Mouse (Mus musculus) embryonic facial prominence, embryonic 13.5 days (tissue): Measurements from ENCODE around the gene Adgrl1. TPM values are rescaled to one million over a fixed set of nuclear protein-coding genes. Genes with fewer than 3 reads are reported as not detected.

ENCODE experiments used
- ATAC-seq: fragments of 200-750 bp; cut with Nextera tagmentation; 2 replicates; pipeline ENCODE4 v1.8.0; 2017; ENCODE audit warnings: low read depth; ENCODE audit not compliant: insufficient number of reproducible peaks, insufficient read depth, low FRiP score, low TSS enrichment
- H3K27ac ChIP-seq: fragments of 300-500 bp; sonication (generic); 2 replicates; pipeline ENCODE4 v1.5.1; 2015; ENCODE audit warnings: moderate library complexity, mild to moderate bottlenecking, inconsistent platforms
- H3K27me3 ChIP-seq: fragments of 300-500 bp; sonication (generic); 2 replicates; pipeline ENCODE4 v1.6.1; 2015; ENCODE audit warnings: mild to moderate bottlenecking, inconsistent platforms
- H3K36me3 ChIP-seq: fragments of 300-500 bp; sonication (generic); 2 replicates; pipeline ENCODE4 v1.6.1; 2015; ENCODE audit warnings: mild to moderate bottlenecking, inconsistent platforms
- H3K4me1 ChIP-seq: fragments of 300-500 bp; sonication (generic); 2 replicates; pipeline ENCODE4 v1.6.1; 2015; ENCODE audit warnings: inconsistent platforms
- H3K4me2 ChIP-seq: fragments of 300-500 bp; sonication (generic); 2 replicates; pipeline ENCODE4 v1.6.1; 2015; ENCODE audit warnings: moderate library complexity, mild to moderate bottlenecking, inconsistent platforms
- H3K4me3 ChIP-seq: fragments of 300-500 bp; sonication (generic); 2 replicates; pipeline ENCODE4 v1.5.1; 2015; ENCODE audit warnings: mild to moderate bottlenecking, inconsistent platforms
- H3K9ac ChIP-seq: fragments of 300-500 bp; sonication (generic); 2 replicates; pipeline ENCODE4 v1.6.1; 2015; ENCODE audit warnings: mild to moderate bottlenecking, inconsistent platforms
- H3K9me3 ChIP-seq: fragments of 300-500 bp; sonication (generic); 2 replicates; pipeline ENCODE4 v1.6.1; 2016; ENCODE audit warnings: inconsistent platforms
- WGBS: fragments of 180-500 bp; shearing (Covaris S2); methylation state at CpG from one replicate; pipeline ENCODE4 v1.1.7; 2015; ENCODE audit warnings: mixed read lengths; 5-methylcytosine and 5-hydroxymethylcytosine counted together
- polyA plus RNA-seq: library from polyadenylated mRNA; unstranded; fragments of >200 nt; fragmentation: Nextera tagmentation; extraction: Ambion mirVana; gene quantifications from 2 replicates; pipeline ENCODE4 v1.2.1, GENCODE M21; 2015

Gene Adgrl1
- polyA plus RNA-seq, 1 experiment from 2014 or later, result 31.6 TPM

DNA sequence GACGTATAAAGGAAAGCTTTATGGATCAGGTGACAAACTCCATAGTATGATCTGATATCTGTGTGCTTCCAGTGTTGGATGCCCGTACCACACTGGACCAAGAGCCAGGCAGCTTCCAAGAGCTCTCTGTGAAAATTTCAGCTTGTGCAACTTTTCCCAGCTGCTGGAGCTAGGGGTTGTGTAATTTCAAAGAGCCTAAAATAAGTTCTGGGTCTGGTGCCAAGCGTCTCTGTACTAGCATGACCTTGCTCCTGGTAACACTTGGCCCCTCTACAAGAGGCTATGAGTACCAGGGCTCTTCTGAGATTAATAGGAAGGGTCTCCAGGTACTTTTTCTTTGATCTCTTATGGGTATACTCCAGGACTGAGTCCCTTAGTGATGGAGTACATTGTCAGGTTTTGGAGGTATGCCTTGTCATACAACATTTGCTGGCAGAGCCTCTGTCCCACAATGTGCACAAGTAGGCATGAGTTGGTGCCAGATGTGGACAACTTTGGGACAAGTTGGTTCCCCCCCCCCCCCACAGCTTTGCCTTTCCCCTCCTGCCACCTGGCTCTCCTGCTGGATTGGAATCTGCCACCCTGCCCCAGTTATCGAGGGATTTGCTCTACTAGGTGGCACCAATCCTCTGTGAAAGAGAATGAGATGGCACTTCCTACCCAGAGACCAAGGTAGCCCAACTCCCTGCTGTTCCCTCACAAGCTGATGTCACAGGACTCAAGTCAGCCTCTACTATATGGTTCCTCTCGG, 64.3 kb downstream of the Adgrl1 start:
- H3K4me2 ChIP-seq, result no peak overlapping the region
- H3K27ac ChIP-seq, result no peak overlapping the region
- no peaks in the 10 kb centered on the region for H3K9me3 ChIP-seq
- H3K4me1 ChIP-seq, result no peaks in the 10 kb centered on the region
- no peak for ATAC-seq
- H3K27me3 ChIP-seq, result no peaks in the 10 kb centered on the region
- no peak overlapping the region for H3K9ac ChIP-seq
- no peak overlapping the region for H3K4me3 ChIP-seq
- WGBS, result 92% methylated on average over 5 of the region's 5 CpGs
- peaks cover 30% of the 10 kb centered on the region for H3K36me3 ChIP-seq

DNA sequence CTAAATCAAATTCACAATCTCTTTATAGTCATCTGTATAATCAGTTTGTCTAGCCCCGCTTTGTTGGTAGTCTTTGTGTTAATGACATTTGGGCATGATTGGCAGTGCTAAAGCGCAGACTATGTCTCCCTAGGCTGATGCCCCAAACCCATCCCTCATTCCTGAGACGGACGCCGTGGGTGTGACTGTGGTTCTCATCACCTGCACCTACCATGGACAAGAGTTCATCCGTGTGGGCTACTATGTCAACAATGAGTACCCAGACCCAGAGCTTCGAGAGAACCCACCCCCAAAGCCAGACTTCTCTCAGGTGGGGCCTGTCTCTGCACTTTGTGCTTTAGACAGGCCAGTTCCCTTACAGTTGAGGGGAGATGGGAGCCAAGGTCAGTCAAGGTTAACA, 67.8 kb downstream of the Adgrl1 start:
- Histone ChIP-seq H3K27ac (no peak overlapping the region), H3K4me2 (no peak overlapping the region), H3K4me3 (no peak overlapping the region), H3K4me1 (peaks cover 7% of the 10 kb centered on the region), H3K27me3 (no peaks in the 10 kb centered on the region), H3K9me3 (no peaks in the 10 kb centered on the region), H3K9ac (no peak overlapping the region), H3K36me3 (peaks cover 37% of the 10 kb centered on the region)
- WGBS, result 95% methylated on average over 7 of the region's 7 CpGs
- ATAC-seq, result no peak

DNA sequence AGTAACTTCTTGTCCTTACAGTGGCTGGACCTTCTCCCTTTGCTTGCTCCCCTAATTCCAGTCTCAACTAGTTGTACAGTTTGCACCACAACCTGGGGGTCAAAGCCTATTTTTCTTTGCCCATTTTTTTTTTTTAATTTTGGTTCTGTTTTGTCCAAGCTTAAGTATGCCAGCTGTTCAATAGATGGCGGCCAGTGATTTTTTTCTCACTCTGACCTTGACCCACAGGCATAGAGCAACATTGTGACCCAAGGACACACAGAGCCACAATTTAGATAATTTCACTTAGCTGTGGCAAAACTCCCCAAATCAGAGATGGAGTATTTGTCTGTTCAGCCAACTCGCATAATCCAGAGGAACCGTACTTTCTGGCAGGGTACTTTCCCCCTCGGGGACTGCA, 71.2 kb downstream of the Adgrl1 start:
- Histone ChIP-seq H3K4me3 (no peak overlapping the region), H3K4me2 (no peak overlapping the region), H3K27me3 (no peaks in the 10 kb centered on the region), H3K9ac (no peak overlapping the region), H3K4me1 (peaks cover 20% of the 10 kb centered on the region), H3K27ac (no peak overlapping the region), H3K9me3 (no peaks in the 10 kb centered on the region), H3K36me3 (peaks cover 28% of the 10 kb centered on the region)
- ATAC-seq, result no peak
- WGBS, result 90% methylated on average over 4 of the region's 4 CpGs

DNA sequence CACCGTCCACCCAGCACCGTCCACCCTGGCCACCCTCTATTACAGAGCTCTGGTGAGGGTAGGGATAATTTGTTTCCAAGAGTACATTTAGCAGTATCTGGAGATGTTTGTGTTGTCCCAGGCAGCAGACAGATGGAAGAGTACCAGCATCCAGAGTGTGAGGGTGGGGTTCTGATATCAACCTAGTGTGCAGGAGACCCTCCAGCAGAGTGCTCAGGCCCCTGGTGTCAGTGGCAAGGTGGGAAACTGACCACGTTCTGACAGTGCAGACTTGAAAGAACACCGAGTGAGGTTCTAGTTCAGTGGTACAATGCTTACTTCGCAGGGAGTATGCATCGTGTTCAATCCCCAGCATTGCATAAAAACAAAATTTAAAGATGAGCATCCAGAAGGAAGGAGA, 71.8 kb downstream of the Adgrl1 start:
- ATAC-seq, result no peak
- H3K36me3 ChIP-seq, result peaks cover 28% of the 10 kb centered on the region
- WGBS, result 83% methylated on average over 6 of the region's 6 CpGs
- peaks cover 24% of the 10 kb centered on the region for H3K4me1 ChIP-seq
- H3K27me3 ChIP-seq, result no peaks in the 10 kb centered on the region
- peak overlapping the region; percentile 83 for H3K4me2 ChIP-seq
- H3K9me3 ChIP-seq, result no peaks in the 10 kb centered on the region
- no peak overlapping the region for H3K27ac ChIP-seq
- peak overlapping the region; percentile 80; the same call in 1 of the 2 replicates for H3K9ac ChIP-seq
- H3K4me3 ChIP-seq, result peak overlapping the region; percentile 90; the same call in 1 of the 2 replicates

DNA sequence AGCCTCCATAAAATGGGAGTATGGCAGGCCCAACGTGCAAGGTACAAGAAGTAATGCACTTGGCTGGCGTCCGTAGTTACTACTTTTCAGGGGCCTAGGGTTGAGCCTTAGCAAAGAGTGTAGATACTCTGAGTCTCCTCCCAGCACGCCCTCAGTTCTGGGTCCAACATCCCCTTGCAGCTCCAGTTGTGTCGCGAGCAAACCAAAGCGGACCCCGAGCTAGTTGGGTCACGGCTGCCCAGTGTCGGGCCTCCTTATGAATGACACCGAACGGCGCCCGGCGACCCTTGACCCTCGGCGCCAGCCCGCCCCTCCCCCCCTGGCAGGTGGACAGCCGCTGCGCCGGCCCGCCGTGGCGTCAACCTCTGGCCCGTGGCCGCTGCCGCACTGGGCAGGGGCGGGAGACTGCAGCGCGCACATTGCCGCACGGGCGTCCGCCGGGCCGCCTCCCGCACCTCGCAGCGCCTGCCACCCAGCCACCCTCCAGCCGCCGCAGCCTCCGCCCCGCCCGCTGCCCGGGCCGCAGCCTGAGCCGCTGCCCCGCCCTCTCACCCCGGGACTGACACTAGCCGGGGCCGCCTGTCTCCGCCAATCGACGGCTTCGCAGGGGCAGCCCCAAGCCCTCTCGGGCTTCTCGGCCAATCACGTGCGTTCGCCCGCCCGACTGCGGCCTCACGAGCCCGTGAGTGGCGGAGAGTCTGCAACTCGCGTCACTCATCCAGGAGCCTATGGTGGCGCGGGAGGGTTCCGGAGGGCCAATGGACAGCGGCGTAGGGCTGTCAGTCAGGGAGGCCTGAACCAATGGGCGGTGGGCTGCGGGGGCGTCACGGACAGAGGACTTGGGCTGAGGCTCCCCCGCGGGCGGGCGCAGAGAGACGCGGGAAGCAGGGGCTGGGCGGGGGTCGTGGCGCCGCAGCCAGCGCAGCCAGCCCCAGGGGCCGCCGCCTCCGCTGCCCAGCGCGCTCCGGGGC, 72.5 kb downstream of the Adgrl1 start, which contains the start of gene Prkaca:
Gene Prkaca, plus strand, starts transcription at position 844 of the 971 bp plus-strand sequence.
- peak within 1 kb of the TSS; percentile 74 for H3K27ac ChIP-seq
- no peaks in the 10 kb centered on the region for H3K9me3 ChIP-seq
- H3K4me1 ChIP-seq, result peaks cover 32% of the 10 kb centered on the region
- H3K36me3 ChIP-seq, result peaks cover 24% of the 10 kb centered on the region
- peak within 1 kb of the TSS; percentile 96 for H3K4me2 ChIP-seq
- ATAC-seq, result peak; percentile 99
- peak within 1 kb of the TSS; percentile 93 for H3K9ac ChIP-seq
- H3K4me3 ChIP-seq, result peak within 1 kb of the TSS; percentile 90
- under 1% methylated on average over 80 of the region's 94 CpGs for WGBS
- H3K27me3 ChIP-seq, result no peaks in the 10 kb centered on the region

DNA sequence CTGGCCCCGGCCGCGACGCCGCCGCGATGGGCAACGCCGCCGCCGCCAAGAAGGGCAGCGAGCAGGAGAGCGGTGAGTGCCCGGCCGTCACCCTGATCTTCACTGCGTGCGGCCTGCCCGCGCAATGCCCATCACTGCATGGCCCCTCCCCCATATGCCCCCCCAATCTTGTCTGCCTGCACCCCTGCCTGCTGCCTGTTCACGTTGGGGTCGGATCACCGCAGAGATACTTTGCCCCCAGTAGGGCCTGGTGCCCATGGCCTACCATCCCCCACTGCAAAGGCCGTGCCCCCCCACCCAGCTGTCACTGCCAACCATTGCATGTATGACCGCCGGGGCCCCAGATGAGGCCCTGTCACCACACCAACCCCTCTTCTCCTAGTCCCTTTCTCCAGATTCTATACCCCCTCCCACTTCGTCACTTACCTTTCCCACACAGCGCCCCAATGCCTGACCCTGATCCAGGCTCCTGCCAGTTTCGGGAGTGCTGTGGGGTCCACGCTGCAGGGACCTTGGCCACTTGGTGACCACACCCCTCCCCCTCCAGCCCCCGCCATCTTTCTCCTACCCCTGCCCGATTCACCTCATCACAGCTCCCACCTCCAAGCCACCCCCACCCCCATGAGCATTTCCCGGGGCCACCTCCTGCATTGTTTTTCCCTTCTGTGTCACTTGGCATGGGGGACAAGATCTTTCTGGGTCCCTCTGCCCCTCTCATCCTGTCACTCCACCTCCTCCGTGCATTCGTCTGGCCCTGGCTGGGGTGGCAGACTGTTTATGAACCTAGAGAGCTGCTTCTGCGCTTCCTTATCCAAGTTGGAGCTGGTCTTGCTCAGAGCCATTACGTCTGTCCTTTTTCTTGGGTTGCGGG, 73.5 kb downstream of the Adgrl1 start:
- WGBS, result 3% methylated on average over 37 of the region's 37 CpGs
- Histone ChIP-seq H3K4me2 (peak overlapping the region; percentile 96), H3K27me3 (no peaks in the 10 kb centered on the region), H3K9ac (peak overlapping the region; percentile 93), H3K36me3 (peaks cover 18% of the 10 kb centered on the region), H3K4me1 (peaks cover 38% of the 10 kb centered on the region), H3K9me3 (no peaks in the 10 kb centered on the region), H3K27ac (peak overlapping the region; percentile 74), H3K4me3 (peak overlapping the region; percentile 90)
- peak; percentile 22; the same call in 1 of the 2 replicates for ATAC-seq

DNA sequence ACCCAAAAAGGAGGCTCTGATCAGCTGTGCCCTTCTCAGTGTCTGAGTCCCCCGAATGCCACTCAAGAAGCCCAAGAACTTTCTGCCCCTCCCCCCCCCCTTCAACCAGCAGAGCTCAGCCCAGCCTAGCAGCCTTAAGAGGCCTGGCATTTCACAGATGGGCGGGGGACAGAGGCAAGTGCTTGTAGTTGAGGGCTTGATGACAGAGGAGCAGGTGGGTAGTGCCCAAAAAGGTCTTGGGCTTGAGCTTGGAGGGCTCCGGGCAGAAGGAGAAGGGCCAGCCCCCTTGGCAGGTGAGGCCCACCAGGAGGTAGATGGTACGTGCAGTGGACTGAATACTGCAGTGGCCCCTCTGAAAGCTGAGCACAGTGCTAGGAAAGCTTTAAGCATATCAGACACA, 74.6 kb downstream of the Adgrl1 start:
- no peak for ATAC-seq
- Histone ChIP-seq H3K4me3 (peak overlapping the region; percentile 90; the same call in 1 of the 2 replicates), H3K36me3 (peaks cover 10% of the 10 kb centered on the region), H3K27ac (no peak overlapping the region), H3K9ac (peak overlapping the region; percentile 7; the same call in 1 of the 2 replicates), H3K27me3 (no peaks in the 10 kb centered on the region), H3K4me1 (peaks cover 38% of the 10 kb centered on the region), H3K9me3 (no peaks in the 10 kb centered on the region), H3K4me2 (peak overlapping the region; percentile 96; the same call in 1 of the 2 replicates)
- WGBS, result 77% methylated on average over 4 of the region's 4 CpGs

DNA sequence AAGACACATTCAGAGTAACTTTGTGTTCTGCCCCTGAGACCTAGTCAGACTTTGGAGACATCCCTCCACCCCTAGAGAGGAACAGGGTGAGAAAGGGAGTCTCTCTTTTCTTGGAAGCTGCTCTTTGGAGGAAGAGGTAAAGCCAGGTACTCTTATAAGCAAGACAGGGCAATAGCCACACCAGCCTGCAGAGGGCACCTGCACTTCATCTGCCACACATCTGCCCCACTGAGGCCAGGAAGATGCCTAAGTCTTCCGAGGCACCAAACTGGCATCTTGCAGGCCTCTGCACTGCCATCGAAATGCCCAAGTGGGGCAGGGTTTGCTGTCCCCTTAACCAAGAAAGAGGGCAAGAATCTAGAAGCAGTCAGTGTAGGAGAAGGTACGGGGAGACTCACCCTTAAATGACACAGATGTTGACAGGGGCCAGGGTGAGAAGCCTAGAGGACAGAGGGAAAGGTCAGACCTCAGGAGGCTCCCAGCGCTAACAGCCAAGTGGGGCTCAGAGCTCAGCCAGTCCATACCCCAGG, 76.3 kb downstream of the Adgrl1 start:
- H3K36me3 ChIP-seq, result peaks cover 21% of the 10 kb centered on the region
- 77% methylated on average over 4 of the region's 4 CpGs for WGBS
- H3K4me1 ChIP-seq, result peaks cover 38% of the 10 kb centered on the region
- no peak overlapping the region for H3K27ac ChIP-seq
- H3K9ac ChIP-seq, result no peak overlapping the region
- H3K27me3 ChIP-seq, result no peaks in the 10 kb centered on the region
- H3K4me2 ChIP-seq, result no peak overlapping the region
- no peak overlapping the region for H3K4me3 ChIP-seq
- H3K9me3 ChIP-seq, result no peaks in the 10 kb centered on the region
- no peak for ATAC-seq

DNA sequence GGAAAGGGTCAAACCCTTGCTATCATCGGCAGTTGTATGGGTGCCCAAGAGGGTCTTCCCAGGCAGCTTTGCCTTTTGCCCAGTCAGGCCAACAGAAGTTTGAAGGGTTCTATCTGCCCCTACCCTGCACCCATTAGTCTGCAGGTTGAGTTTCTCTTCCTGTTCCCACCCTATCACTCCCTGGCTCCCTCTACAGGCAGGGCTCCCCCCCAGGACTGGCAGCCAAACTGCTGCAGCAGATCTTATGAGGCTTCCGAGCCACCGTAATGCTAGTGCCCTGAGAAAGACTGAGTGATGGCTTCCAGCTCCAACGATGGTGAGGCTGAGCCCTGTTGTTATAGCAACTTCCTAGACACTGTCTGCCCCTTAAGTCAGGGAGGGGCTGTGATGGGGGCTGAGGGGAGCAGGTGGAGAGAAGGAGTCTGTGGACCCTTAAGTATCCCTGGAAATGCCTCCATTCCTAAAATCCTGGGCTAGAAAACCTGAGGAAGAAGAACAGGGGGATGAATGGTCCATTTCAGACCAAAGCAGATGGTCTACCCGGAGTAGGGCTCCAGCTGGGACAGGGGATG, 77.0 kb downstream of the Adgrl1 start:
- Histone ChIP-seq H3K27ac (no peak overlapping the region), H3K4me2 (no peak overlapping the region), H3K9me3 (no peaks in the 10 kb centered on the region), H3K36me3 (peaks cover 28% of the 10 kb centered on the region), H3K27me3 (no peaks in the 10 kb centered on the region), H3K9ac (peak overlapping the region; percentile 40; the same call in 1 of the 2 replicates), H3K4me1 (peaks cover 33% of the 10 kb centered on the region), H3K4me3 (no peak overlapping the region)
- 85% methylated on average over 5 of the region's 5 CpGs for WGBS
- ATAC-seq, result no peak

DNA sequence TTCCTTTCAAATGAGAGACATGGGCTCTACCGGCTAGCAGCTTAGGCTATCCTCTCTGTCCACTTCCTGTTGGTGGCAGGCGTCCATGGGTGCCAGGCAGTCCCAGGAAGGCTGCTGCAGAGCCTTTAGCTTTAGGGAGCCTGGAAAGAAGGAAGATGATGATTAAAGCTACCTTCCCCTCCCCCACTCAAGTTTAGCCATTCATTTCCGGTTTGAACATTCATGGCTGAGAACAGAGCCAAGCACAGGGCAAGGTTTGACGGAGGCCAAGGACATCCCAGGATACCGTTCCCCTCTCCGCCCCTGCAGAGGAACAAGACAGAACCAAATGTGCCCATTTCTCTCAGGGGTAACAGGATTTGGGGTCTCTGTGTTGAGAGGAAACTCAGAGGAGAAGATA, 77.7 kb downstream of the Adgrl1 start:
- H3K27ac ChIP-seq, result peak overlapping the region; percentile 7; the same call in 1 of the 2 replicates
- no peak for ATAC-seq
- peak overlapping the region; percentile 9; the same call in 1 of the 2 replicates for H3K4me2 ChIP-seq
- peaks cover 36% of the 10 kb centered on the region for H3K36me3 ChIP-seq
- 45% methylated on average over 6 of the region's 6 CpGs for WGBS
- peaks cover 31% of the 10 kb centered on the region for H3K4me1 ChIP-seq
- H3K9me3 ChIP-seq, result no peaks in the 10 kb centered on the region
- no peak overlapping the region for H3K4me3 ChIP-seq
- no peaks in the 10 kb centered on the region for H3K27me3 ChIP-seq
- peak overlapping the region; percentile 40; the same call in 1 of the 2 replicates for H3K9ac ChIP-seq
